Mouse (Mus musculus) liver, embryonic 12.5 days (tissue): Measurements from ENCODE around the gene S1pr4. TPM values are rescaled to one million over a fixed set of nuclear protein-coding genes. Genes with fewer than 3 reads are reported as not detected.
A peak's percentile ranks its signal among the peaks of the same experiment; 100 is the strongest.

Experiments used
- ATAC-seq: fragments of 200-750 bp; cut with Nextera tagmentation; 2 replicates; pipeline ENCODE4 v1.8.0; 2017; ENCODE audit warnings: moderate number of reproducible peaks, mild to moderate bottlenecking, moderate library complexity
- H3K27ac ChIP-seq: fragments of 300-500 bp; sonication (generic); 2 replicates; pipeline ENCODE4 v1.5.1; 2016; ENCODE audit warnings: mild to moderate bottlenecking
- H3K27me3 ChIP-seq: fragments of 300-500 bp; sonication (generic); replicated peaks from 2 replicates; pipeline ENCODE4 v1.6.1; 2016; ENCODE audit warnings: mild to moderate bottlenecking, moderate library complexity
- H3K36me3 ChIP-seq: fragments of 300-500 bp; sonication (generic); 2 replicates; pipeline ENCODE4 v1.6.1; 2016; ENCODE audit warnings: mild to moderate bottlenecking, moderate library complexity
- H3K4me1 ChIP-seq: fragments of 300-500 bp; sonication (generic); 2 replicates; pipeline ENCODE4 v1.6.1; 2016
- H3K4me2 ChIP-seq: fragments of 300-500 bp; sonication (generic); 2 replicates; pipeline ENCODE4 v1.6.1; 2016; ENCODE audit warnings: mild to moderate bottlenecking, moderate library complexity
- H3K4me3 ChIP-seq: fragments of 300-500 bp; sonication (generic); 2 replicates; pipeline ENCODE4 v1.5.1; 2016; ENCODE audit warnings: mild to moderate bottlenecking, moderate library complexity
- H3K9ac ChIP-seq: fragments of 300-500 bp; sonication (generic); 2 replicates; pipeline ENCODE4 v1.6.1; 2016; ENCODE audit warnings: mild to moderate bottlenecking, moderate library complexity
- H3K9me3 ChIP-seq: fragments of 300-500 bp; sonication (generic); replicated peaks from 2 replicates; pipeline ENCODE4 v1.6.1; 2016; ENCODE audit warnings: mild to moderate bottlenecking, moderate library complexity
- WGBS: fragments of 180-500 bp; shearing (Covaris S2); methylation state at CpG from one replicate; pipeline ENCODE4 v1.1.7; 2016; ENCODE audit not compliant: insufficient replicate concordance; 5-methylcytosine and 5-hydroxymethylcytosine counted together
- polyA plus RNA-seq: library from polyadenylated mRNA; unstranded; fragments of >200 nt; fragmentation: Nextera tagmentation; extraction: Ambion mirVana; gene quantifications from 2 replicates; pipeline ENCODE4 v1.2.1, GENCODE M21; 2016

S1pr4 gene
- 3.1 and 3.3 TPM in 2 replicates for polyA plus RNA-seq

- ATAC-seq = no peak
- peak within 1 kb of the TSS; percentile 73 for H3K4me3 ChIP-seq
- whole genome bisulfite sequencing = 62% methylated on average over 3 of the region's 3 CpGs
- no peaks in the 10 kb centered on the region for H3K9me3 ChIP-seq
- H3K4me1 ChIP-seq = peaks cover 54% of the 10 kb centered on the region
- H3K27ac ChIP-seq = peak within 1 kb of the TSS; percentile 74
- peaks cover 11% of the 10 kb centered on the region; the same call in 1 of the 2 replicates for H3K27me3 ChIP-seq
- H3K36me3 ChIP-seq = no peaks in the 10 kb centered on the region
- peak within 1 kb of the TSS; percentile 64 for H3K9ac ChIP-seq
- peak within 1 kb of the TSS; percentile 96 for H3K4me2 ChIP-seq
Observed at GRCm38 (mm10) chr10:81500032-81500431, at the start of gene S1pr4. Gene S1pr4 (minus strand): TSS chr10:81500132.

DNA sequence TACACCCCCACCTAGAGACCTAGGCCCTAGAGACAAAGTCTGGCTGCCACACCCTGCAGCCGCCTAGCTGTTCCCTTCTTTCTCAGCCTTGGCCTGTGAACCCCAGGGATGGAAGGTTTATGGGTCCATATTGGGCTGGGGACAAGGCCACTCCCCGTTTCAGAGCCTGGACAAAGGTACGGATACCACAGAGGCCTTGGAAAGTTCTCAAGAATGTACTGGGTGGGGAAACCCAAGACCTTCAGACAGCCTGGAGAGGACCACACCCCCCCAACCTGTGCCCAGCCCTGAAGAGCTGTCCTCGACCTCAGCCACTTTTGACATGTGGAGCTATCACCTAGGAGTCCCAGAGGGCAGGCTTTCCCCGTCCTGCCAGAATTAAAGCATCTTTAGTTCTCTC lies 49.0 kb upstream of the S1pr4 start:
- Histone ChIP-seq H3K4me3 (no peak overlapping the region), H3K4me2 (no peak overlapping the region), H3K9ac (no peak overlapping the region), H3K36me3 (no peaks in the 10 kb centered on the region), H3K27me3 (no peaks in the 10 kb centered on the region), H3K27ac (no peak overlapping the region), H3K4me1 (peaks cover 41% of the 10 kb centered on the region), H3K9me3 (peaks cover 6% of the 10 kb centered on the region)
- WGBS = 61% methylated on average over 5 of the region's 5 CpGs
- no peak for ATAC-seq

DNA sequence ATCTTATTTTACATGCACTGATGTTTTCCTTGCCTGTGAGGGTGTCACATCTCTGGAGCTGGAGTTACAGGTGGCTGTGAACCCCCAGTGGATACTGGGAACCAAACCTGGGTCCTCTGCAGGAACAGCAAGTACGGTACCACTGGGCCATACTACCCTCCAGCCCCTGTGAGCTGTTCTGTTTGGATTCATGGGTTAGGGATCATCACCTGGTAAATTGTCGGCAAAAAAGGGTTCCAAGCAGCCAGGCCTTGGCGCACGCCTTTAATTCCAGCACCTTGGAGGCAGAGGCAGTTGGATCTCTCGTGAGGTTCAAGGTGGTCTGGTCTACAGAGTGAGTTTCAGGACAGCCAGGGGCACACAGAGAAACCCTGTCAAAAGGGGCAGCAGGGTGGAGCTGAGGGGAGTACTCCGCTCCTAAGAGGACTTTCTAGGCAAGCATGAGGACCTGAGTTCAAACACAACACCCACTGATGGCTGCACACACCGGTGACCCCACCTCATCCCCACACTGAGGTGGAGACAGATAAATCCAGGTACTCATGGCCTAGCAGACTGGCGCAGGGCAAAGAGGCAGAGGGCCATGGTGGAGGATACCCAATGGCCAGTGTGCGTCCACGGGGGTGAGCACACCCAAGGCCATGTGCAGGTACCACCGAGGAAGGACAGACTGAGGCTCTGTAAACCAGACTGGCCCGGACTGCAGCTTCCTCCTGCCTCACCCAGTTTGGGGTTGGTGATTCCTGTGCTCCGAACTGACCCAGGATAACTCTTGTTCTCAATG lies 47.0 kb upstream of the S1pr4 start:
- Histone ChIP-seq H3K4me2 (peak overlapping the region; percentile 98), H3K4me1 (peaks cover 60% of the 10 kb centered on the region), H3K36me3 (peaks cover 17% of the 10 kb centered on the region), H3K9me3 (no peaks in the 10 kb centered on the region), H3K27me3 (no peaks in the 10 kb centered on the region), H3K9ac (peak overlapping the region; percentile 52; the same call in 1 of the 2 replicates), H3K27ac (peak overlapping the region; percentile 88), H3K4me3 (no peak overlapping the region)
- ATAC-seq = no peak
- WGBS = 84% methylated on average over 13 of the region's 13 CpGs

DNA sequence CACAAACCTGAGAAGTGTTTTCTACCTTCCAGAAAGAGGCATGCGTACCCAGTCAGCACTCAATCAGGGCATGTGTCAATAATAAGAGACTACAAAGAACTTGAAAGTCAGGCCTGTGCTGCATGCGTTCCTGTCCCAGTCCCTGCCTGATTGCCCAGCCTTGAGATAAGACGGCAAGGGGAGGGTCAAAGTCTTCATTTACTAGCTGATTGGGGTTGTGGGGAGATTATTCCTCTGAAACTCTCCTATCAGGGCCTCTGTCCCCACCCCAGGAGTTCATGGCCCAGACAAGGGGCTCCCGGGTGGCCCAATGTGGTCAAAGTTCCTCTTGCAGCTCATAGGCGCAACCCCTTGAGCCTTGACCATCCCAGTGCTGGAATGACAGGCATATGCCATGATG lies 46.4 kb upstream of the S1pr4 start:
- 14% methylated on average over 5 of the region's 5 CpGs for WGBS
- H3K4me3 ChIP-seq = peak overlapping the region; percentile 8; the same call in 1 of the 2 replicates
- peak overlapping the region; percentile 88 for H3K27ac ChIP-seq
- H3K36me3 ChIP-seq = peaks cover 17% of the 10 kb centered on the region
- H3K27me3 ChIP-seq = no peaks in the 10 kb centered on the region
- H3K9me3 ChIP-seq = no peaks in the 10 kb centered on the region
- peaks cover 60% of the 10 kb centered on the region for H3K4me1 ChIP-seq
- peak overlapping the region; percentile 98 for H3K4me2 ChIP-seq
- peak; percentile 45 for ATAC-seq
- H3K9ac ChIP-seq = peak overlapping the region; percentile 52

DNA sequence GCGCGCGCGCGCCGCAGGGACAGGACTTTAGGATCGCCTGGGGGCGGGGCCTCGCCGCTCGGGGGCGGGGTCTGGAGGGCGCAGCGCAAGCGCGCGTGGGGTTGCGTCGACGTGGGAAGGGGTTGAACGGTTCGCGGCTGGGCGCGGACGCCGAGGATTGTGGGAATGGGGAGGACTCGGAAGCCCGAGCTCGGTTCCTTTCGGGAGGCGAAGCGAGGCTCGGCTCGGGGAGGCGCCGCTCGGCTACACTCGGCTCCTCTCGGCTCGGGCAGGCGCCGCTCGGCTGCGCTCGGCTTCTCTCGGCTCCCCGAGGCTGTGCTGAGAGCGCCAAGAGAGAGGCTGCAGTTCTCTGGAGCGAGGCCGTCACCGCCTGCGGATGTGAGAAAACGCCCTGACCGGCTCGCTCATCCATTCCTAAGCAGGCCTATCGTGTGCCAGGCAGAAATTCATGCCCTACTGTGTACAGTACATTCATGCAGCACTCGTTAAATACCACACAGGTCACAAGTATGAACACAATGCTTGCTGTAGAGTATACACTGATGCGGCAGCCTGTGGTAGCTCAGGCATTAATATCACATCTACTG lies 45.3 kb upstream of the S1pr4 start, which contains the start of gene Gna11:
Gna11 (minus strand) TSS at position 30 of the 587 bp plus-strand sequence.
- H3K4me1 ChIP-seq = peaks cover 63% of the 10 kb centered on the region

GRCm38 (mm10) chr10:81544296-81545160 lies 44.6 kb upstream of the S1pr4 start:
- peaks cover 29% of the 10 kb centered on the region for H3K36me3 ChIP-seq
- peak overlapping the region; percentile 90 for H3K4me3 ChIP-seq
- peak overlapping the region; percentile 93 for H3K9ac ChIP-seq
- H3K4me2 ChIP-seq = peak overlapping the region; percentile 98
- ATAC-seq = peak; percentile 5; the same call in 1 of the 2 replicates
- H3K4me1 ChIP-seq = peaks cover 69% of the 10 kb centered on the region
- H3K27ac ChIP-seq = peak overlapping the region; percentile 88
- H3K9me3 ChIP-seq = no peaks in the 10 kb centered on the region
- WGBS = under 1% methylated on average over 93 of the region's 93 CpGs
- no peaks in the 10 kb centered on the region for H3K27me3 ChIP-seq

More for the DNA sequence above, 45.3 kb upstream of the S1pr4 start, which contains the start of gene Gna11:
- peak within 1 kb of the TSS; percentile 90 for H3K4me3 ChIP-seq
- WGBS = 1% methylated on average over 59 of the region's 59 CpGs
- ATAC-seq = peak; percentile 89
- no peaks in the 10 kb centered on the region for H3K9me3 ChIP-seq
- H3K9ac ChIP-seq = peak within 1 kb of the TSS; percentile 93
- peaks cover 22% of the 10 kb centered on the region for H3K36me3 ChIP-seq
- H3K27ac ChIP-seq = peak within 1 kb of the TSS; percentile 88
- no peaks in the 10 kb centered on the region for H3K27me3 ChIP-seq
- peak within 1 kb of the TSS; percentile 98 for H3K4me2 ChIP-seq

- no peak for ATAC-seq
- Histone ChIP-seq H3K4me1 (peaks cover 78% of the 10 kb centered on the region), H3K36me3 (peaks cover 38% of the 10 kb centered on the region), H3K4me3 (peak overlapping the region; percentile 90), H3K9me3 (no peaks in the 10 kb centered on the region), H3K9ac (peak overlapping the region; percentile 93), H3K27ac (0 out of 2 replicates have a peak overlapping the region, but pooled peaks have one; percentile 54), H3K27me3 (no peaks in the 10 kb centered on the region), H3K4me2 (peak overlapping the region; percentile 98)
- 75% methylated on average over 1 of the region's 1 CpGs for WGBS
Observed at GRCm38 (mm10) chr10:81543633-81544032, 43.7 kb upstream of the S1pr4 start.

- Histone ChIP-seq H3K27me3 (no peaks in the 10 kb centered on the region), H3K36me3 (peaks cover 44% of the 10 kb centered on the region), H3K4me2 (peak overlapping the region; percentile 98), H3K27ac (0 out of 2 replicates have a peak overlapping the region, but pooled peaks have one; percentile 38), H3K9me3 (no peaks in the 10 kb centered on the region), H3K4me1 (peaks cover 81% of the 10 kb centered on the region), H3K4me3 (peak overlapping the region; percentile 90), H3K9ac (peak overlapping the region; percentile 93; the same call in 1 of the 2 replicates)
- 74% methylated on average over 7 of the region's 7 CpGs for WGBS
- no peak for ATAC-seq
Observed at GRCm38 (mm10) chr10:81542727-81543460, 43.0 kb upstream of the S1pr4 start.

DNA sequence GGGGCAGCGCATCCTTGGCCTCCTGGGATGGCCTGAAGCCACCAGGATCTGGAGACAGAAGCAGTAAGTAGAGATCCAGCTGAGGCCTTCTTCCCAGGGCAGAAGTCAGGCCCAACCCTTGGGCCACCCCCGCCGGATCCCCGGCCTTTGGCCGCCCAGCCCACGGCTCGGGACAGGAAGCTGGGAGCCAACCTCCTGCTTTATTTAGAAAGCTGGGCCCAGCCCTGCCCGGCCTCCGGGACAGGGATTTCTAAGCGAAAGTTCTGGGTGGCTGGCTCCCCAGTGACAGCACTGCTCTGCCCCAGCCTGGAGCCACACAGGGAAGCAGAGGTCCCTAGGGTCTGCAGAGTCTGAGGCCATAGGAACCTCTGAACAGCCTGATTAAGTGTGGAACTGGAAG lies 41.9 kb upstream of the S1pr4 start:
- Histone ChIP-seq H3K4me3 (peak overlapping the region; percentile 90; the same call in 1 of the 2 replicates), H3K36me3 (peaks cover 53% of the 10 kb centered on the region), H3K27ac (peak overlapping the region; percentile 38), H3K9ac (peak overlapping the region; percentile 47), H3K27me3 (no peaks in the 10 kb centered on the region), H3K9me3 (no peaks in the 10 kb centered on the region), H3K4me1 (peaks cover 75% of the 10 kb centered on the region), H3K4me2 (peak overlapping the region; percentile 98)
- ATAC-seq = no peak
- WGBS = 62% methylated on average over 10 of the region's 10 CpGs

- H3K27ac ChIP-seq = peak overlapping the region; percentile 38; the same call in 1 of the 2 replicates
- H3K36me3 ChIP-seq = peaks cover 56% of the 10 kb centered on the region
- ATAC-seq = no peak
- H3K9me3 ChIP-seq = no peaks in the 10 kb centered on the region
- WGBS = 69% methylated on average over 5 of the region's 5 CpGs
- peak overlapping the region; percentile 47 for H3K9ac ChIP-seq
- 0 out of 2 replicates have a peak overlapping the region, but pooled peaks have one; percentile 90 for H3K4me3 ChIP-seq
- no peaks in the 10 kb centered on the region for H3K27me3 ChIP-seq
- peak overlapping the region; percentile 98 for H3K4me2 ChIP-seq
- peaks cover 70% of the 10 kb centered on the region for H3K4me1 ChIP-seq
Observed at GRCm38 (mm10) chr10:81541363-81541762, 41.4 kb upstream of the S1pr4 start.
